Mouse (Mus musculus) midbrain, embryonic 15.5 days (tissue): ENCODE data around the gene Ptprcap. TPM values are rescaled to one million over a fixed set of nuclear protein-coding genes. Genes with fewer than 3 reads are reported as not detected.

ENCODE experiments used
- ATAC-seq: fragments of 200-750 bp; cut with Nextera tagmentation; replicated peaks from 2 replicates; pipeline ENCODE4 v1.8.0; 2017; ENCODE audit warnings: moderate TSS enrichment
- H3K27ac ChIP-seq: fragments of 300-500 bp; sonication (generic); 2 replicates; pipeline ENCODE4 v1.5.1; 2015; ENCODE audit warnings: mild to moderate bottlenecking, inconsistent platforms
- H3K27me3 ChIP-seq: fragments of 300-500 bp; sonication (generic); replicated peaks from 2 replicates; pipeline ENCODE4 v1.6.1; 2015; ENCODE audit warnings: inconsistent platforms
- H3K36me3 ChIP-seq: fragments of 300-500 bp; sonication (generic); replicated peaks from 2 replicates; pipeline ENCODE4 v1.6.1; 2015; ENCODE audit warnings: inconsistent platforms
- H3K4me1 ChIP-seq: fragments of 300-500 bp; sonication (generic); 2 replicates; pipeline ENCODE4 v1.6.1; 2015; ENCODE audit warnings: inconsistent platforms
- H3K4me2 ChIP-seq: fragments of 300-500 bp; sonication (generic); 2 replicates; pipeline ENCODE4 v1.6.1; 2015; ENCODE audit warnings: inconsistent platforms, mild to moderate bottlenecking, moderate library complexity
- H3K4me3 ChIP-seq: fragments of 300-500 bp; sonication (generic); 2 replicates; pipeline ENCODE4 v1.5.1; 2015; ENCODE audit warnings: mild to moderate bottlenecking, inconsistent platforms
- H3K9ac ChIP-seq: fragments of 300-500 bp; sonication (generic); 2 replicates; pipeline ENCODE4 v1.6.1; 2015; ENCODE audit warnings: mild to moderate bottlenecking, inconsistent platforms
- H3K9me3 ChIP-seq: fragments of 300-500 bp; sonication (generic); 2 replicates; pipeline ENCODE4 v1.6.1; 2016; ENCODE audit warnings: inconsistent platforms
- WGBS: fragments of 180-500 bp; shearing (Covaris S2); methylation state at CpG from one replicate; pipeline ENCODE4 v1.1.7; 2015; ENCODE audit warnings: mixed read lengths; 5-methylcytosine and 5-hydroxymethylcytosine counted together
- polyA plus RNA-seq: library from polyadenylated mRNA; unstranded; fragments of >200 nt; fragmentation: Nextera tagmentation; extraction: Ambion mirVana; gene quantifications from 2 replicates; pipeline ENCODE4 v1.2.1, GENCODE M21; 2015

The Ptprcap gene
- polyA plus RNA-seq, 1 experiment from 2014 or later: 0.96 TPM

DNA sequence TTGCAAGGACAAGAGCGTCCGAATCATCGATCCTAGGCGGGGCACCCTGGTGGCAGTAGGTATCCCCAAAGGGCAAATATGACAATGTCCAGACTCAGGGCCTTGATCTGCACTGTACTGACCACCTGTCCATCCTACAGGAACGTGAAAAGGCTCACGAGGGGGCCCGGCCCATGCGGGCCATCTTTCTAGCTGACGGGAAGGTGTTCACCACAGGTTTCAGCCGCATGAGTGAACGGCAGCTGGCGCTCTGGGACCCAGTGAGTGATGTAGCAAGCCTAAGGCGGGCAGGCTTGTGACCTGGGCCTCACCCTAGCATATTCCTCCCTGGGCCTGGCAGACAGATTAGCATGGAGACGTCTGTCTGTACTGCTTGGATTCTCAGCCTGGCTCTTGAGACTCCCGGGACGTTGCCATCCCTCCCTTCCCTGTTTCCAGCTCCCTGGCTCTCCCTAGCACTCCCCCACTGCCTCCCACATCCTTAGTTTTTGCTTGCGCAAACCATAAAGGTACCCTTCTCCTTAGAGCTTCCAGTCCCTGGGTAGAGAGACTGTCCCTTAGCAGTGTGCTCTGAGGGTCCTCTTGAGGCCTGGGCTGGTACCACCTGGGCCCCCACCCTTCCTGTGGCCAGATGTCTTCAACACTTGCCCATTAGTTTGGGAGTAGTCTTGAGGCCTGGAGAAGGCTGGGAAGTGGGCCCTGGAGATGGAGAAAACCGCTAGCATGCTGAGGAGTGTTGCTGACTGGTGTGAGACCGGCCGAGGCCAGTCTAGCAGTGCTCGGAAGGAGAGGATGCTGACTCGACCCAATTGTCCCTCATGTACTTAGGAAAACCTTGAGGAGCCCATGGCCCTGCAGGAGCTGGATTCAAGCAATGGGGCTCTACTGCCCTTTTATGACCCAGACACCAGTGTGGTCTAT, 2.6 kb upstream of the Ptprcap start:
- H3K4me2 ChIP-seq: no peak overlapping the region
- H3K9ac ChIP-seq: no peak overlapping the region
- WGBS: 90% methylated on average over 22 of the region's 22 CpGs
- no peaks in the 10 kb centered on the region for H3K27me3 ChIP-seq
- H3K4me1 ChIP-seq: peaks cover 22% of the 10 kb centered on the region
- no peak for ATAC-seq
- H3K9me3 ChIP-seq: no peaks in the 10 kb centered on the region
- no peak overlapping the region for H3K27ac ChIP-seq
- peaks cover 12% of the 10 kb centered on the region for H3K36me3 ChIP-seq
- H3K4me3 ChIP-seq: no peak overlapping the region

DNA sequence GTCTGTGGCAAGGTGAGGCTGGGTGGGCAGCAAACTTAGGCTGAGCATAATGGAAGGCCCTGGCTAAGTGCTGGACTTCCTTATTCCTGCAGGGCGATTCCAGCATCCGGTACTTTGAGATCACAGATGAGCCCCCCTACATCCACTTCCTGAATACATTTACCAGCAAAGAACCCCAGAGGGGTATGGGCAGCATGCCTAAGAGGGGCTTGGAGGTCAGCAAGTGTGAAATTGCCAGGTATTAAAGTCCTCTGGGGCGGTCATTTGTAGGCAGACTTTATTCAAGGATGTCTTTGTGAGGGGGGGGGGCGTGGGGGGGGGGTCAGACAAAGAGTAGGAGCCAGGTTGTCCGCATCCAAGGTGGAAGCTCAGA, 1.9 kb upstream of the Ptprcap start:
- Histone ChIP-seq H3K4me3 (no peak overlapping the region), H3K9ac (no peak overlapping the region), H3K4me2 (no peak overlapping the region), H3K27ac (no peak overlapping the region), H3K4me1 (peaks cover 22% of the 10 kb centered on the region), H3K9me3 (no peaks in the 10 kb centered on the region), H3K27me3 (no peaks in the 10 kb centered on the region), H3K36me3 (peaks cover 15% of the 10 kb centered on the region)
- no peak for ATAC-seq
- 66% methylated on average over 5 of the region's 5 CpGs for WGBS

DNA sequence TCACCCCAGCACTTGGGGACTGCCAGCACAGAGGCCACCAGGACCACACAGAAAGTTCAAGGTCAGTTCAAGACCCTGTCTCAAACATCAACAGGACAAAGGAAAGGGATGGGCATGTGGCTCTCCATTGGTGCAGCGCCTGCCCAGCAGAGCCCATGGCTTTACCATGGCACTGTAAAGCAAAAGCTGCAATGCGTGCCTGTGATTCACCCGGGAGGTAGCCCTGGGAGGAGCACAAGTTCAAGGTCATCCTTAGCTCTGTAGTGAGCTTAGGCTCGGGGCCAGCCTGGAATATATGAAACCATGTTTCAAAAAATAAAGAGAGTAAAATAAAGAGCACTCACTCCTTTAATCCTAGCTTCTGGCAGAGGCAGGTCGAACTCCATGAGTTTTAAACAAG, 1.5 kb upstream of the Ptprcap start:
- Histone ChIP-seq H3K36me3 (peaks cover 20% of the 10 kb centered on the region), H3K4me3 (no peak overlapping the region)

DNA sequence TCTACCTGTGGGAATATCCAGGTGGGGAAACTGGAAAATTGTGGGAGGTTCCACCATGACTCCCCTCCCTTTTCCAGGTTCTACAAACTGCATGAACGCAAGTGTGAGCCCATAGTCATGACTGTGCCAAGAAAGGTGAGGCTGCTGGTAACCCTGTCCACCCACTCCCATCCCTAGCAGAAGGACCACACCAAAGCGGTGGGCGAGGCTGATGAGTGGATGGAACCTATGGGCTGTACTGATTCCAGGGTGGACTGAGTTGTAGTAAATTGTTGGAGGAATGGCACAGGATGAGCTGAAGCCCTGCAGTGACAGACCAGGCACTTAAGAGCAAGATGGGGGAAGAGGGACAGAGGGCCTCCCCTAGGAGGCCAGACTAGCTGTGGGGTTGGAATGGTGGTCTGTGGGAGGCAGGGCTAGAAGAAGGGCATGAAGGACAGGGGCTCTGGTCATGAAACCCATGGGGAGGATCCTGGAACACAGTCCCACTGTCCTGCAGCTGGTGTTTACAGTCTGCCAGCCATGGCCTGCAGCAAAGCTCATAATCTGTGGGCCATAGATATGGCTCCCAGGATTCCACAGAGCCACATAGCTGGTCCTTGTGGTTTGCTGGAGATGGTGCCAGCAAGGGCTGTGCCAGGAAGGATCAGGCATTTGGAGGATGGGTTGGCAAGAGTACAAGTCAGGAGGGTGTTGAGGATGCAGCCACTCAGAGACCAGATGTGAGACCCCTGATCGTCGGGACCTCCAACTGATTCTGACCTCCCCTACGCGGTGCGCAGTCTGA, 766 bp upstream of the Ptprcap start:
- WGBS: 86% methylated on average over 8 of the region's 8 CpGs
- H3K4me2 ChIP-seq: no peak overlapping the region
- ATAC-seq: no peak
- peaks cover 26% of the 10 kb centered on the region for H3K36me3 ChIP-seq
- H3K9ac ChIP-seq: no peak overlapping the region
- H3K9me3 ChIP-seq: no peaks in the 10 kb centered on the region
- H3K4me3 ChIP-seq: no peak overlapping the region
- no peak overlapping the region for H3K27ac ChIP-seq
- peaks cover 20% of the 10 kb centered on the region for H3K4me1 ChIP-seq
- H3K27me3 ChIP-seq: no peaks in the 10 kb centered on the region

More for the DNA sequence above, 1.5 kb upstream of the Ptprcap start:
- Histone ChIP-seq H3K9ac (no peak overlapping the region), H3K27ac (no peak overlapping the region), H3K4me1 (peaks cover 22% of the 10 kb centered on the region), H3K9me3 (no peaks in the 10 kb centered on the region), H3K4me2 (no peak overlapping the region), H3K27me3 (no peaks in the 10 kb centered on the region)
- 85% methylated on average over 5 of the region's 5 CpGs for WGBS
- no peak for ATAC-seq

DNA sequence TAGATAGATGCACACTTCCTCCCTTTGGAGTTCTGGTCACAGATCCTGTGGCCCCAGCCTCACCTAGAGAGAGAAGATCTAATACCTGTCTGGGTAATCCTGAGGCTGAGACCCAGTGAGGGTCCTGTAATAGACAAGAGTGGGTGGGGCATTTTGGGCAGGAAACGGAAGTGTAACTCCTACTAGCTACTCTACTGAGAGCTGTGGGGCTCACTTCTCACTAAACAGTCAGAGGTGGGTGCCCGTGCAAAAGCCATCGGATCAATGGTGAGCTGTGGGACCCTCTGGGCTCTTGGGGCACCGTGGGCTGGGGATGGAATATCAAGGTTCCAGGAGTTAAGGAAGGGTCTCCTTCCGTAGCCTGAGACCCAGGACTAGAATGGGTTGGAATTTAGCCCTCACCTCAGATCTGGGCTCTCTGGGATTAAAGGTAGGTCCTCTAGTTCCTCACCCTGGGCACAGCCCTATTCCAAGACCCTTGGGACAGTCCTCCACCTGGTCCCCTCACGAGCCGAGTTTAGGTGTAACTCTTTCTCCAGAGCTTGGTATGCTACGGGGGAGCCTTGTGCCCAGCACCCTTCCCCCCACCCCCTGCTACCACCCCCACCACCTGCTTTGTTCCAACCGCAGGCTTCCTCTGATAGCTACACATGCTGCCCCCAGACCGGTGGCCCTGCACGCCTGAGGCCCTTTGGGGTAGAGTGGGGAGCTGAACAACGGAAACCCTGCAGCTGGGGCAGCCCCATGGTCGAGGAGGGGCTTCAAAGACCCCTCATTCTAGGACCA, 1.2 kb downstream of the Ptprcap start:
- peaks cover 5% of the 10 kb centered on the region for H3K4me1 ChIP-seq
- no peak overlapping the region for H3K4me2 ChIP-seq
- no peak overlapping the region for H3K9ac ChIP-seq
- H3K27me3 ChIP-seq: no peaks in the 10 kb centered on the region
- ATAC-seq: no peak
- no peak overlapping the region for H3K27ac ChIP-seq
- H3K9me3 ChIP-seq: no peaks in the 10 kb centered on the region
- no peak overlapping the region for H3K4me3 ChIP-seq
- H3K36me3 ChIP-seq: peaks cover 37% of the 10 kb centered on the region
- WGBS: 87% methylated on average over 13 of the region's 13 CpGs

DNA sequence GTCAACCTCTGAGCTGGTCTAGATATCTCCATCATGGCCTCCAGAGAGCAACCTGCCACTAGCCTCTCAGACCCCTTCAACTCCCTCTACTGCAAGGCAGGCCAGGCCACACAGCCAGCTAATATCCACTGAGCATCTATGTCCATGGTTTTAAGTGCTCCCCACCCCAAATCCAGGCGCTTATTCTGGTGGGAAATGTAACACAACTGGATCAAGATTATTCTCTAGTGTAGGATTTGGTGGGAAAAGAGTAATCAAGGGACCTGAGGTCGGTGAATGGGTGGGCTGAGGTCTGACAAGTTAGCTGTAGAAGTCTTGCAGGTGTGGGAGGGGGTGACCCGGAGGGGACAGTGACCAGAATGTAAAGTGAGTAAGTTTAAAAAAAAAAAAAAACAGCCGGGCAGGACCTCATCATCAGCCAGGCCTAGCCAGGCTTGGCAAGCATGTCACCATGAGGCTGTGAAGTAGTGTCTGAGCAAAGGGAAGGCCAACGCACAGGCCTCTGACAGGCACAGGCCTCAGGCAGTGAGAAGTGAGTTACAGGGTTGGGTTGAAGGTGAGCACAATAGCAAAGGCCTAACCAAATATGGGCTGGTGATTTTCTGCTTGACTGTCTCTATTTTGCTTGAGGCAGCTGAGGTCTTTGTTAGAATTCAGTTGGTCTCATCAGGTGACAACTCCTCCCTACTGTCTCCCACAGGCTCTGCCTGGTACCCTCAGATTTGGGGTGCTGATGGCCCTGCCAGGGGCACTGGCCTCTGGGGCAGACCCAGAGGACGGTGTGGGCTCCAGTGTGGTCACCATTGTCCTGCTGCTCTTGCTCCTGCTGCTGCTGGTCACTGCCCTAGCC, 2.0 kb downstream of the Ptprcap start:
- Histone ChIP-seq H3K9ac (no peak overlapping the region), H3K27ac (no peak overlapping the region), H3K4me1 (no peaks in the 10 kb centered on the region), H3K27me3 (no peaks in the 10 kb centered on the region), H3K4me2 (no peak overlapping the region), H3K36me3 (peaks cover 37% of the 10 kb centered on the region), H3K4me3 (no peak overlapping the region), H3K9me3 (no peaks in the 10 kb centered on the region)
- no peak for ATAC-seq
- WGBS: 70% methylated on average over 6 of the region's 6 CpGs

DNA sequence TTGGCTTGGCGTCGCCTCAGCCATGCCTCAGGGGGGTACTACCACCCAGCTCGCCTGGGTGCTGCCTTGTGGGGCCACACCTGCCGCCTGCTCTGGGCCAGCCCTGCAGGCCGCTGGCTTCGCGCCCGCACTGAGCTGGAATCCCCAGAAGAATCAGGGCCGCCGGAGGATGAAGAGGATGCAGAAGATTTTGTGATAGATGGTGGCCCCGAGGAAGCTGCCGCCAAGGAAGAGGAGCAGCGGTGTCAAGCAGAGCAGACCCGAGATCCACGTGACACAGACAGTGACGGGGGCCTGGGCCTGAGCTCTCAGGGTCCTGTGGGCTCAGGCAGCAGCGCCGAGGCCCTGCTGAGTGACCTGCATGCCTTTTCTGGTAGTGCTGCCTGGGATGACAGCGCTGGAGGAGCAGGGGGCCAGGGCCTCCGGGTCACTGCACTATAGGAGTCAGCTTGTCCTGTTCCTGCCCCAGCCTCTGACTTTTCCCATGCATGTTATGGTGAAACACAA, 2.7 kb downstream of the Ptprcap start:
- ATAC-seq: no peak

DNA sequence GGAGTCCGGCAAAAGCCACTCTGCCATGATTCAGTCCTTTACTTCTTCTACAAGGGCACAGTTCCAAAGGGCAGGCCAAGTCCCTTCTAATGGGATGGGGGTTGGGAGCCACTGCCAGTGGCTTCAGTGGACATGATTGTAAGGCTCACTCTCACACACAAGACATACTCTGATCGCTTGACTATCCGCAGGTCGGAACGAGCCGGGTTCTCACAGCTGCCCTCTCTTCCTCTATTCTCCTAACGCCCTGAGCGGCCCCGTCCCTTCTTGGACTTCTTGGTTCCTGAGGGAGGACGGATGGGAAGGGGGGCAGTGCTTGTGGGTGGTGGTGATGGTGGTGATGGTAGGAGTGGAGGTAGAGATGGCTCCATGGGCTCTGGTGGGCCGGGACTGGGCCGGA, 3.4 kb downstream of the Ptprcap start:
- H3K4me2 ChIP-seq: no peak overlapping the region
- H3K4me1 ChIP-seq: peaks cover 2% of the 10 kb centered on the region
- H3K4me3 ChIP-seq: no peak overlapping the region
- WGBS: 86% methylated on average over 12 of the region's 12 CpGs
- H3K9ac ChIP-seq: no peak overlapping the region
- H3K36me3 ChIP-seq: peaks cover 37% of the 10 kb centered on the region
- no peak overlapping the region for H3K27ac ChIP-seq
- ATAC-seq: no peak
- H3K27me3 ChIP-seq: no peaks in the 10 kb centered on the region
- H3K9me3 ChIP-seq: no peaks in the 10 kb centered on the region

More for the DNA sequence above, 2.7 kb downstream of the Ptprcap start:
- Histone ChIP-seq H3K9me3 (no peaks in the 10 kb centered on the region), H3K9ac (no peak overlapping the region), H3K4me3 (no peak overlapping the region), H3K4me1 (no peaks in the 10 kb centered on the region), H3K36me3 (peaks cover 37% of the 10 kb centered on the region), H3K27ac (no peak overlapping the region), H3K4me2 (no peak overlapping the region), H3K27me3 (no peaks in the 10 kb centered on the region)
- 69% methylated on average over 20 of the region's 20 CpGs for WGBS

DNA sequence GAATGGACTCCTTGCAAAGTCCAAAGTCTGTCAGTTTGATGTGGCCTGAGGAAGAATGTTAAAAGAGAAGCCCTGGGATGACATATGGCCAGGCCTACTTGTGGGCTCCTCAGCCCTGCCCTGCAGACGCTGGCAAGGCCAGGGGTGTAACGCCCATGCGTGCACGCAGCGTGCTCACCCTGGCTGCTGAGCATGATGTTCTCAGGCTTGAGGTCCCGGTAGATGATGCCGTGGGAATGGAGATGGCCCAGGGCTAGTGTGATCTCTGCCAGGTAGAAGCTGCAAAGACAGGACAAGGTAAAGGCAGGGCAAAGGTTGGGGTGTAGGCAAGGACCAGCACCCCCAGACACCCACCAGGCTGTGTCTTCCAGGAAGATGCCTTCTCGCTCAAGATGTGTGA, 5.6 kb downstream of the Ptprcap start:
- no peak overlapping the region for H3K4me3 ChIP-seq
- peaks cover 19% of the 10 kb centered on the region for H3K4me1 ChIP-seq
- H3K9me3 ChIP-seq: no peaks in the 10 kb centered on the region
- H3K36me3 ChIP-seq: peaks cover 37% of the 10 kb centered on the region
- no peaks in the 10 kb centered on the region for H3K27me3 ChIP-seq
- H3K27ac ChIP-seq: no peak overlapping the region
- no peak overlapping the region for H3K4me2 ChIP-seq
- WGBS: 96% methylated on average over 8 of the region's 8 CpGs
- ATAC-seq: no peak
- H3K9ac ChIP-seq: no peak overlapping the region

DNA sequence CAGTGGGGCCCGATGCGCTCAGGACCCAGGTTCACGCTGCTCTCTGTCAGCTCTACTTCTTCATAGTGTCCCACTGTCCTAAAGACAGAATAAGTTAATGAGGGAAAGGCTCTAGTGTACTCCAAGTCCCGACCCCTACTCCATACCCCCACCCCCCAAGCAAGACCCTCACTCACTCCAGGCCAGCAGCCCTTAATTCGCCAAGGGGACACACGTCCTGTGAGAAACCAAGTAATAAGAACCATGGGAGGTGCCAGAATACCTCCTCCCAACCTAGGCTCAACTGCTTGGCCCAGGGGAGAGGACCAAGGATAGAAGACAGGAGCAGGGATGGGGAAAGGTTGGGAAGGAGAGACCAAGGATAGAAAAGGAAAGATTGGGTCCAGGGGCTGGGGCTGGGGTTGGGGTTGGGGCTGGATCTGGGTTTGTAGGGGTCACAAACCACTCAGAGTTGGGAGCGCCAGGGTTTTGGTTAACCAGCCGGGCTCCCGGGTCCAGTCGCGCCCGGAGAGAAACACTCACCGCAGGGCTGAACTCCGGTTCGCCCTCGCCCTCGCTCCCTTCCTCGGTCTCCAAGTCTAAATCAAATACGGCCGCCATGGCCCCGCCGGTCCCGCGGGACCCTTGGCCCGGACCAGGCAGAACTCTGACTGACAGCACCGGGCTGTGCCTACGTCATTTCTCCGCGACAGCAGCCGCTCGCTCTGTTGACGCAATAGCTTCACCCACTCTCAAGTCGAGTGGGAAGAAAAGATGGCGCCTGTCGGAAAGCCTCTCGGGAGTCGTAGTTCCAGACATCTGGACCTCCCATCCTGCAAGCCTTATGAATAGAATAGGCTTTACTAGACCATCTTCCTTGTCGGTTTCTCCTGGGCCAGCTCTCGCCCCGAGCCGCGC, 9.5 kb downstream of the Ptprcap start, which contains the start of gene Rps6kb2:
Gene Rps6kb2, minus strand, starts transcription at position 709 of the 897 bp plus-strand sequence.
- peak within 1 kb of the TSS; percentile 84 for H3K27ac ChIP-seq
- H3K4me2 ChIP-seq: peak within 1 kb of the TSS; percentile 92
- peak within 1 kb of the TSS; percentile 66 for H3K4me3 ChIP-seq
- ATAC-seq: peak; percentile 89
- H3K4me1 ChIP-seq: peaks cover 21% of the 10 kb centered on the region
- no peaks in the 10 kb centered on the region for H3K27me3 ChIP-seq
- peak within 1 kb of the TSS; percentile 70 for H3K9ac ChIP-seq
- no peaks in the 10 kb centered on the region for H3K9me3 ChIP-seq
- peaks cover 18% of the 10 kb centered on the region for H3K36me3 ChIP-seq
- WGBS: 6% methylated on average over 42 of the region's 42 CpGs
